Mouse (Mus musculus) c-Kit-positive CD71-positive TER-119-positive erythroid progenitor cells, embryonic 14.5 days (primary cell): ENCODE data around the gene Sall2.
"Not testable (repeated sequence)": the region's sequence is repeated elsewhere in the genome, so short reads cannot be mapped to it uniquely, and the experiment has no call there.

Experiments used
- DNase-seq: peaks from one replicate; pipeline ENCODE4 v3.0.0-alpha.2; 2013; ENCODE audit warnings: low spot score

Sall2 gene

GRCm38 (mm10) chr14:52303517-52303916 lies 25.0 kb downstream of the Sall2 start:
- not testable (repeated sequence) for DNase-seq

- DNase-seq = no peak
These were observed 32.9 kb downstream of the Sall2 start for GRCm38 (mm10) chr14:52295558-52296264.

GRCm38 (mm10) chr14:52284191-52284590 lies 44.4 kb downstream of the Sall2 start:
- no peak for DNase-seq

- no peak for DNase-seq
These were observed 44.9 kb downstream of the Sall2 start for GRCm38 (mm10) chr14:52283629-52284028.

GRCm38 (mm10) chr14:52279747-52280120 lies 48.8 kb downstream of the Sall2 start:
- no peak for DNase-seq

- peak; percentile 99 for DNase-seq
These were observed 49.4 kb downstream of the Sall2 start, which contains the start of the genes Tox4 and Rab2b for GRCm38 (mm10) chr14:52278932-52279746. Tox4 (plus strand) TSS chr14:52279146. Rab2b (minus strand) TSS chr14:52279545.

- no peak for DNase-seq
These were observed 51.4 kb downstream of the Sall2 start for GRCm38 (mm10) chr14:52277210-52277609.

GRCm38 (mm10) chr14:52272781-52273180 lies 55.8 kb downstream of the Sall2 start:
- no peak for DNase-seq
